Mouse (Mus musculus) hindbrain, embryonic 12.5 days (tissue): ENCODE measurements around the gene Atp5e. TPM values are rescaled to one million over a fixed set of nuclear protein-coding genes. Genes with fewer than 3 reads are reported as not detected.

ENCODE experiments used
- ATAC-seq: fragments of 200-750 bp; cut with Nextera tagmentation; 2 replicates; pipeline ENCODE4 v1.8.0; 2017; ENCODE audit warnings: moderate TSS enrichment; ENCODE audit not compliant: low FRiP score
- H3K27ac ChIP-seq: fragments of 300-500 bp; sonication (generic); 2 replicates; pipeline ENCODE4 v1.5.1; 2016; ENCODE audit warnings: mild to moderate bottlenecking
- H3K27me3 ChIP-seq: fragments of 300-500 bp; sonication (generic); 2 replicates; pipeline ENCODE4 v1.6.1; 2016; ENCODE audit warnings: mild to moderate bottlenecking
- H3K36me3 ChIP-seq: fragments of 300-500 bp; sonication (generic); 2 replicates; pipeline ENCODE4 v1.6.1; 2016; ENCODE audit warnings: mild to moderate bottlenecking
- H3K4me1 ChIP-seq: fragments of 300-500 bp; sonication (generic); 2 replicates; pipeline ENCODE4 v1.6.1; 2016
- H3K4me2 ChIP-seq: fragments of 300-500 bp; sonication (generic); replicated peaks from 2 replicates; pipeline ENCODE4 v1.6.1; 2016; ENCODE audit warnings: mild to moderate bottlenecking
- H3K4me3 ChIP-seq: fragments of 300-500 bp; sonication (generic); 2 replicates; pipeline ENCODE4 v1.5.1; 2016; ENCODE audit warnings: mild to moderate bottlenecking
- H3K9ac ChIP-seq: fragments of 300-500 bp; sonication (generic); 2 replicates; pipeline ENCODE4 v1.6.1; 2016; ENCODE audit warnings: mild to moderate bottlenecking, moderate library complexity
- H3K9me3 ChIP-seq: fragments of 300-500 bp; sonication (generic); replicated peaks from 2 replicates; pipeline ENCODE4 v1.6.1; 2016; ENCODE audit warnings: mild to moderate bottlenecking
- WGBS: fragments of 180-500 bp; shearing (Covaris S2); methylation state at CpG from one replicate; pipeline ENCODE4 v1.1.7; 2016; 5-methylcytosine and 5-hydroxymethylcytosine counted together
- polyA plus RNA-seq: library from polyadenylated mRNA; unstranded; fragments of >200 nt; fragmentation: Nextera tagmentation; extraction: Ambion mirVana; gene quantifications from 2 replicates; pipeline ENCODE4 v1.2.1, GENCODE M21; 2016

Gene Atp5e
- polyA plus RNA-seq, 1 experiment from 2014 or later: 802 TPM

- H3K9ac ChIP-seq: no peak overlapping the region
- 92% methylated on average over 26 of the region's 26 CpGs for WGBS
- no peak for ATAC-seq
- 0 out of 2 replicates have a peak, but pooled peaks cover 5% of the 10 kb centered on the region for H3K27me3 ChIP-seq
- H3K27ac ChIP-seq: no peak overlapping the region
- H3K36me3 ChIP-seq: peaks cover 20% of the 10 kb centered on the region; the same call in 1 of the 2 replicates
- H3K4me3 ChIP-seq: no peak overlapping the region
- no peaks in the 10 kb centered on the region for H3K9me3 ChIP-seq
- H3K4me2 ChIP-seq: no peak overlapping the region
- H3K4me1 ChIP-seq: peaks cover 21% of the 10 kb centered on the region
These were observed 27.7 kb downstream of the Atp5e start for GRCm38 (mm10) chr2:174436076-174436701.

DNA sequence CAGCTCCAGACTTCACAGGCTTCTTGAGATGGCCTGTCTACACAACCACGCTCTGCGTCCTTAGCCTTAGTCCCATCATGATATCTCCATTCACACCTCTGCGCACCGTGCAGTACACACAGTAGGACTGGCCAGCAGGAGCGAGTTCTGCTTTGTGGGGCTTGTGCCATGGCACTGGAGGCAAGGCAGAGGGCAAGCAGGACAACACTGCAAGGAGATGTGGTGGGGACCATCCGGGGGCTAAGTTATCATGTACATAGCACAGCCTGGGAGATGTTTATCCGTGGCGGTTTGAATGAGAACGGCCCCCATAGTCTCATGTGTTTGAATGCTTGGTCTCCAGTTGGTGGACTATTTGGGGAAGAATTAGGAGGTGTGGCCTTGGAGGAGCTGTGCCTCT, 29.0 kb downstream of the Atp5e start:
- Histone ChIP-seq H3K4me2 (no peak overlapping the region), H3K4me1 (peaks cover 21% of the 10 kb centered on the region), H3K27me3 (0 out of 2 replicates have a peak, but pooled peaks cover 3% of the 10 kb centered on the region), H3K4me3 (no peak overlapping the region), H3K36me3 (peaks cover 20% of the 10 kb centered on the region; the same call in 1 of the 2 replicates), H3K9ac (no peak overlapping the region), H3K9me3 (no peaks in the 10 kb centered on the region), H3K27ac (no peak overlapping the region)
- ATAC-seq: no peak
- 98% methylated on average over 9 of the region's 9 CpGs for WGBS

- ATAC-seq: peak; percentile 67
- H3K36me3 ChIP-seq: peaks cover 69% of the 10 kb centered on the region
- H3K27me3 ChIP-seq: no peaks in the 10 kb centered on the region
- no peaks in the 10 kb centered on the region for H3K9me3 ChIP-seq
- 79% methylated on average over 10 of the region's 10 CpGs for WGBS
- H3K4me1 ChIP-seq: peaks cover 6% of the 10 kb centered on the region; the same call in 1 of the 2 replicates
- no peak overlapping the region for H3K9ac ChIP-seq
- no peak overlapping the region for H3K4me3 ChIP-seq
- H3K4me2 ChIP-seq: no peak overlapping the region
- no peak overlapping the region for H3K27ac ChIP-seq
These were observed 34.8 kb downstream of the Atp5e start for GRCm38 (mm10) chr2:174428996-174429591.

GRCm38 (mm10) chr2:174428076-174428835, 35.6 kb downstream of the Atp5e start:
- H3K27ac ChIP-seq: no peak overlapping the region
- H3K4me1 ChIP-seq: peaks cover 6% of the 10 kb centered on the region; the same call in 1 of the 2 replicates
- H3K9ac ChIP-seq: no peak overlapping the region
- H3K36me3 ChIP-seq: peaks cover 71% of the 10 kb centered on the region
- H3K9me3 ChIP-seq: no peaks in the 10 kb centered on the region
- ATAC-seq: no peak
- WGBS: 83% methylated on average over 18 of the region's 18 CpGs
- no peaks in the 10 kb centered on the region for H3K27me3 ChIP-seq
- no peak overlapping the region for H3K4me3 ChIP-seq
- H3K4me2 ChIP-seq: no peak overlapping the region

- WGBS: 93% methylated on average over 12 of the region's 12 CpGs
- Histone ChIP-seq H3K4me3 (no peak overlapping the region), H3K9me3 (no peaks in the 10 kb centered on the region), H3K27me3 (no peaks in the 10 kb centered on the region), H3K27ac (no peak overlapping the region), H3K4me1 (peaks cover 6% of the 10 kb centered on the region; the same call in 1 of the 2 replicates), H3K9ac (no peak overlapping the region), H3K4me2 (no peak overlapping the region), H3K36me3 (peaks cover 77% of the 10 kb centered on the region)
- ATAC-seq: no peak
These were observed 37.0 kb downstream of the Atp5e start for GRCm38 (mm10) chr2:174426856-174427255.

GRCm38 (mm10) chr2:174424301-174425085, 39.4 kb downstream of the Atp5e start:
- H3K4me1 ChIP-seq: peaks cover 5% of the 10 kb centered on the region; the same call in 1 of the 2 replicates
- no peaks in the 10 kb centered on the region for H3K27me3 ChIP-seq
- no peak for ATAC-seq
- 91% methylated on average over 11 of the region's 11 CpGs for WGBS
- no peak overlapping the region for H3K4me3 ChIP-seq
- H3K36me3 ChIP-seq: peaks cover 99% of the 10 kb centered on the region
- H3K4me2 ChIP-seq: no peak overlapping the region
- no peaks in the 10 kb centered on the region for H3K9me3 ChIP-seq
- no peak overlapping the region for H3K9ac ChIP-seq
- no peak overlapping the region for H3K27ac ChIP-seq

GRCm38 (mm10) chr2:174421107-174421506, 42.8 kb downstream of the Atp5e start:
- no peak for ATAC-seq
- 93% methylated on average over 6 of the region's 6 CpGs for WGBS
- Histone ChIP-seq H3K27me3 (no peaks in the 10 kb centered on the region), H3K4me1 (peaks cover 10% of the 10 kb centered on the region), H3K4me3 (no peak overlapping the region), H3K9ac (no peak overlapping the region), H3K9me3 (no peaks in the 10 kb centered on the region), H3K27ac (no peak overlapping the region), H3K4me2 (no peak overlapping the region), H3K36me3 (peaks cover 66% of the 10 kb centered on the region)

- Histone ChIP-seq H3K36me3 (peaks cover 14% of the 10 kb centered on the region), H3K4me2 (peak within 1 kb of the TSS; percentile 83), H3K4me3 (peak within 1 kb of the TSS; percentile 93), H3K9me3 (no peaks in the 10 kb centered on the region), H3K4me1 (peaks cover 11% of the 10 kb centered on the region), H3K9ac (peak within 1 kb of the TSS; percentile 92), H3K27me3 (0 out of 2 replicates have a peak, but pooled peaks cover 3% of the 10 kb centered on the region), H3K27ac (no peak within 1 kb of the TSS)
- WGBS: under 1% methylated on average over 40 of the region's 40 CpGs
- ATAC-seq: peak; percentile 93
These were observed 48.1 kb downstream of the Atp5e start, which contains the start of gene Nelfcd for GRCm38 (mm10) chr2:174415731-174416310. Nelfcd (plus strand) TSS chr2:174415804.

DNA sequence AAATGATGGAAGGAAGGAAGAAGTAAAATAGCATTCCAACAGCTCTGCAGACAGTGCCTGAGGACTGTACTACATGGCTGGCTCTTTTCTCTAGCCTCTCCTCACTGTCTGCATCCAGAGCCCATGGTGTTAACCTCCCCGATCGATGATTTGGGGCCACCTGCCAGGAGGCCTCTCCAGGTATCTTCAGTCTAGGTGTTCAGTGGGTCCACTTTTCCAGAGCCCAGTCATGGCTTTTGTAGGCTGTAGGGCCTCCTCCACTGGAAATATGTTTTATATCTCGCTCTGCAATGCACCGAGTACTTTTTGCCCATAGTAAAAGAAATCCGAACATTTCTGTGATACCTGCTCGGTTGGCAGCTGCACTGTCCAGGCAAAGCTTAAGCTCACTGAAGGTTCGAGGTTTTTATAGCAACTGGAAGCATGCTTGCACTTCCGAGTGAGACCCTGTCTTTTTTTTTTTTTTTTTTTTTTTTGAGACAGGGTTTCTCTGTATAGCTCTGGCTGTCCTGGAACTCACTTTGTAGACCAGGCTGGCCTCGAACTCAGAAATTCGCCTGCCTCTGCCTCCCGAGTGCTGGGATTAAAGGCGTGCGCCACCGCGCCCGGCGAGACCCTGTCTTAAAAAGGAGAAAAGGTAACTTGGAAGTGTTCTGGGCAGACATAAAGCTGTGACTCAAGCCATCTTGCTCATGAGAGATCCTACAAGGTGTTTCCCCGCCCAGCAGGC, 48.7 kb downstream of the Atp5e start:
- Histone ChIP-seq H3K9ac (no peak overlapping the region), H3K4me3 (peak overlapping the region; percentile 93), H3K27ac (no peak overlapping the region), H3K4me1 (peaks cover 11% of the 10 kb centered on the region), H3K27me3 (0 out of 2 replicates have a peak, but pooled peaks cover 3% of the 10 kb centered on the region), H3K36me3 (peaks cover 7% of the 10 kb centered on the region), H3K9me3 (no peaks in the 10 kb centered on the region), H3K4me2 (peak overlapping the region; percentile 83)
- no peak for ATAC-seq
- 44% methylated on average over 18 of the region's 18 CpGs for WGBS

DNA sequence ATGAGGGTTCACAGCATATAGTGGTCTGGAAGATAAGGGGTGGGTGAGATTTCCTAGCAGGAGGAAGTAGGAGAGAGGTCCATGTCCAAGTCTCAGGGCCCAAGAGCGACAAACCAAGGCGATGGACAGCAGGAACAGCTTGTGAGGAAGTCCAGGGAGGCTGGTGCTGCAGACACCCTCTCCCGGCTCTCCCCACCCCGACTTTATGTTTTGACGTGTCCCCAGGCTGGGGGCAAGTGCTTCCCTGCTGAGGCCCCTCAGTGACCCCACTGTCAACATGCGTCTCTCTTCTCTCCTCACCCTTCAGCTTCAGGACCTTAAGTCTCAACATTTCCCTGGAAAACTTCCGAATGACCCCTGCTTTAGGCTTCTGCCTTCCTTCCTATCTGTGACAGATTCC, 50.8 kb downstream of the Atp5e start:
- no peak for ATAC-seq
- Histone ChIP-seq H3K36me3 (no peaks in the 10 kb centered on the region), H3K9me3 (no peaks in the 10 kb centered on the region), H3K27me3 (peaks cover 3% of the 10 kb centered on the region; the same call in 1 of the 2 replicates), H3K9ac (no peak overlapping the region), H3K4me2 (no peak overlapping the region), H3K27ac (no peak overlapping the region), H3K4me1 (peaks cover 11% of the 10 kb centered on the region), H3K4me3 (no peak overlapping the region)
- 73% methylated on average over 7 of the region's 7 CpGs for WGBS
